Mouse (Mus musculus) T-helper 17 cell (primary cell): Measurements from ENCODE around the gene Clec2i.

Source experiments
- in situ Hi-C, 2 experiments: fragments of 300-600 bp; cut with MboI, MseI; formaldehyde crosslinking; loops; 1 replicate in 1 of 2; 2 replicates in 1 of 2; pipeline ENCODE4 v1.15.1; 2025; ENCODE audit warnings: high pct_unique_total_duplicates in 2 of 2

Gene Clec2i

DNA sequence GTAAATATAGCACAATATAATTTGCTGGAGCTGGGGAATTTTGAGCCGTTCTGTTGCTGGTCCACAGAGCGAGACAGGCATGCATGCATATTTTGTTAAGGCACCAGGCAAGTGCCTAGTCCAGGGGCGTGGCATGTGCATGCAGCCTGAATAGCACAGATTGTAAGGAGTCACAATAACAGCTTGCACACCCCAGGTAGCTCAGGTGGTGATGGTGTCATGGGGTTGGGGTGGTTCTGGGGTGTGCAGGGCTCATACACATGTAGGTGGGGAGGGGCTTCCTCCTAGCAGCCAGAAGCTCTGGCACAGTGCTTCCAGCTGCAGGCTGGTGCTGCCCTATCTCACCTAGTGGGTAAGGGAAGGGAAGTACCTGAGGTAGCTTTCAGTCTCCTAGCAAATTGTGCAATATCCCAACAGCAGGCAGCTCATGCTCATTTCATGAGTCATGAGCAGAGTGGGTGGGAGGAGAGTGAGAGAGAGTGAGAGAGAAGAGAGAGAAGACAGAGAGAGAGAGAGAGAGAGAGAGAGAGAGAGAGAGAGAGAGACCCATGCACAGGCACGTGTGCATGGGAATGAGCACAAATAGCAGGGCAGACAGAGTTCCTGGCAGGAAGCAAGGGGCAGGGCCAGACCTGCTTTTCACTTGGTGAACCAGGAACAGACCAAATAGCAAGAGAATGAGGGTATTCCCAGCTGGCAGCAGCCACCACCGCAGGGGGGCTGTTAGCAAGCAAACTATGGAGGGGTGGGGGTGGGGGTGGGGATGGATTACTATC lies 54.4 kb downstream of the Clec2i start:
- in situ Hi-C loops, result no loop called here

- in situ Hi-C loops, result no loop called here
Observed at GRCm38 (mm10) chr6:128945564-128945963, 58.2 kb downstream of the Clec2i start.
